Mouse (Mus musculus): ENCODE measurements around the gene Carm1. TPM values are rescaled to one million over a fixed set of nuclear protein-coding genes. Genes with fewer than 3 reads are reported as not detected.
"Not testable (repeated sequence)": the region's sequence is repeated elsewhere in the genome, so short reads cannot be mapped to it uniquely, and the experiment has no call there.

Carm1 gene
- total and polyA plus RNA-seq, 2 experiments from 2014 or later: 25.0 to 84.9 TPM

DNA sequence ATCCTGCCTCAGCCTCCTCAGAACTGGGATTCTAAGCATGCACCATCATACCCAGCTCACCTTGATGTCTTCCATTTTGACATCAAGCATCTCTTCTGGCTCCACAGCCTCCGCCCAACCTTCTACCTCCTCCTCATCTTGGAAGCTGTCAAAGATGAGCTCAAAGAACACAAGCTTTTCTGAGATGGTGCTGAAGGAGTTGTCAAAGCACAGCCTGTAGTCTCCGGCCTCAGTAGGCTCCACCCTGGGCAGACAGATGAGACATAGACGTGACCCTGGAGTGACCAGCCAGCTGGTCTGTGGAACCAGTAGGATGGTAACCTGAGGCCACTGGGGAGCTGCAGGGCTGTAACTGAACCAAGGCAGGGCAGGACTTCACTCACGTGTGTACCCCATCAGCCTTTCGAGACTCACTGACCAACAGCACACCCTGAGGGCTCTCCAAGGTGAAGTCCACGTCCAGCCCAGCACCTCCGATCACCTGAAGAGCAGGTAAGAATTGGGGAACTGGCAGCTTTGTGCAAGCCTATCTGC, 37.8 kb upstream of the Carm1 start:
- Histone ChIP-seq H3K36me3 (ENCODE audit: insufficient read depth, low read length) (peaks cover 36% of the 10 kb centered on the region), H3K9ac (replicated peaks; ENCODE audit: low read length) (peak overlapping the region; percentile 54; the same call in 1 of the 2 replicates), H3K27me3 (ENCODE audit: insufficient read depth, low read length) (no peaks in the 10 kb centered on the region), H3K4me3 (ENCODE audit: low read length) (peak overlapping the region; percentile 53), H3K4me2 (ENCODE audit: low read depth, low read length) (peak overlapping the region; percentile 66), H3K27ac (peak overlapping the region; percentile 85; the same call in 1 of the 2 replicates), H3K4me1 (ENCODE audit: insufficient read depth, low read length) (peaks cover 9% of the 10 kb centered on the region; the same call in 1 of the 2 replicates), H3K9me3 (ENCODE audit: low read length) (no peaks in the 10 kb centered on the region)
- TF ChIP-seq CTCF (IDR thresholded peaks at IDR 0.05; ENCODE audit: low read depth): no peak
- DNase-seq (ENCODE audit: low spot score) (no peak), ATAC-seq (no peak)
- 80% methylated on average over 7 of the region's 7 CpGs for WGBS

DNA sequence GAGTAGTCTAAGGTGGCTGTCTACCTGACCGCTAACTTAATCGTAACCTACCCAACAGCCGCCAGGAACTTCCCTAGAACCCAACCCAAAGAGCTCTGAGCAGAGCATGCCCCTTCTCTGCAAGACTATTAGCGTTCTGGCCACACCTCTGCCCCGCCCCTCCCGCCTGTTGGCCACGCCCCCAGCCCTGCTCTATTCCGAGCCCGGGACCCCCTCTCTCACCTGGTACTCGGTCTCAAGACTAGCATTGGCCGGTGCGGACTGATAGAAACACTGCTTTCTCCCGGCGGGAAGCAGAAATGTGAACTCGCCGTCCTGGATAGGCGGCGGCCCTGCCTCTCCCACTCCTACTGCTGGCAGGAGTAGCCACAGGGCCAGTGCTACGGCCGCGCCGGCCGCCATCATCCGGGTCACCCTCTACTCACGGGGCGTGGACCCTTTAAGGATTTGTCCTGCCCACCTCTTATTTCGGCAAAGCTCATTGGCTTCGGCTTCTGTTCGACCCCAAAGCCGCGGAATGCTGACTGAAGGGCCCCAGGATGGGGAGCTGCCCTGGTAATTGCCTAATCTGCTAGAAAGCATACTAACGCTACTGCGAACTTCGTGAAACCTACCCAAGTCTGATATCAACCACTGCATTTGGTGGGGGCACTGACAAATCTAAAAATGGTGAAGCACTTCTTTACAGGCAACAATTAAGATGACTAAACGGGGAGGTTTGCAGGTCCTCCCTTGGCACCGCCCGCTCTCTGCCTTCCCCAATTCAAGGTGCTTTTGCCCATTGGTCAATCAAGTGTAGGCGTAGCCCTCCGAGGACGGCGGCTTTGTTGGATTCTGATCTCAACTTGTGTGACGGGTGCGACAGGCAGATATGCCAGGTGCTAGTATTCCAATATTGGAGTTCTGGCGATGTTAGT, 36.7 kb upstream of the Carm1 start, which contains the start of gene Tmed1:
Gene Tmed1, minus strand, starts transcription at position 481 of the 917 bp plus-strand sequence.
- Histone ChIP-seq H3K4me3 (ENCODE audit: low read length) (peak within 1 kb of the TSS; percentile 53), H3K4me1 (ENCODE audit: insufficient read depth, low read length) (peaks cover 9% of the 10 kb centered on the region; the same call in 1 of the 2 replicates), H3K9ac (replicated peaks; ENCODE audit: low read length) (peak within 1 kb of the TSS; percentile 54), H3K27ac (peak within 1 kb of the TSS; percentile 85), H3K4me2 (ENCODE audit: low read depth, low read length) (peak within 1 kb of the TSS; percentile 66), H3K27me3 (ENCODE audit: insufficient read depth, low read length) (no peaks in the 10 kb centered on the region), H3K36me3 (ENCODE audit: insufficient read depth, low read length) (peaks cover 26% of the 10 kb centered on the region), H3K9me3 (ENCODE audit: low read length) (no peaks in the 10 kb centered on the region)
- DNase-seq (ENCODE audit: low spot score) (peak; percentile 97), ATAC-seq (peak; percentile 97)
- TF ChIP-seq CTCF (IDR thresholded peaks at IDR 0.05; ENCODE audit: low read depth): no peak
- WGBS: 1% methylated on average over 44 of the region's 44 CpGs

DNA sequence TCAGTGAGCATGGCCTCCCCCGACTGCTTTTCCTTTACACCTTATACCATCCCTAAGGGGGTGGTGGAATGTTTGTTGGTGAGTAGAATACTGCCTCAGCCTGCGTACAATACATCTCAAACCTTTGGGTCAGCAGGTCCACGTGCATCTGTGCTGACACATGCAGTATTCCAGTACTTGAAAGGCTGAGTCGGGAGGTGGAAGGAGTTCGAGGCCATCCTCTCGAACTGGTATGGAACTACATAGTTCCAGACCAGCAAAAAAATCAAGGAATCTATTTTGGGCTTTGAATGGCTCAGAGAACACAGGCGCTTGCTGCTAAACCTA, 36.0 kb upstream of the Carm1 start:
- H3K27ac ChIP-seq: peak overlapping the region; percentile 85
- H3K4me2 ChIP-seq (ENCODE audit: low read depth, low read length): peak overlapping the region; percentile 66
- H3K9me3 ChIP-seq (ENCODE audit: low read length): no peaks in the 10 kb centered on the region
- H3K9ac ChIP-seq (replicated peaks; ENCODE audit: low read length): peak overlapping the region; percentile 54
- ATAC-seq: no peak
- H3K36me3 ChIP-seq (ENCODE audit: insufficient read depth, low read length): peaks cover 20% of the 10 kb centered on the region
- DNase-seq (ENCODE audit: low spot score): no peak
- no peak for TF ChIP-seq CTCF (IDR thresholded peaks at IDR 0.05; ENCODE audit: low read depth)
- peak overlapping the region; percentile 53 for H3K4me3 ChIP-seq (ENCODE audit: low read length)
- H3K27me3 ChIP-seq (ENCODE audit: insufficient read depth, low read length): no peaks in the 10 kb centered on the region
- WGBS: 4% methylated on average over 7 of the region's 7 CpGs
- peaks cover 9% of the 10 kb centered on the region; the same call in 1 of the 2 replicates for H3K4me1 ChIP-seq (ENCODE audit: insufficient read depth, low read length)

DNA sequence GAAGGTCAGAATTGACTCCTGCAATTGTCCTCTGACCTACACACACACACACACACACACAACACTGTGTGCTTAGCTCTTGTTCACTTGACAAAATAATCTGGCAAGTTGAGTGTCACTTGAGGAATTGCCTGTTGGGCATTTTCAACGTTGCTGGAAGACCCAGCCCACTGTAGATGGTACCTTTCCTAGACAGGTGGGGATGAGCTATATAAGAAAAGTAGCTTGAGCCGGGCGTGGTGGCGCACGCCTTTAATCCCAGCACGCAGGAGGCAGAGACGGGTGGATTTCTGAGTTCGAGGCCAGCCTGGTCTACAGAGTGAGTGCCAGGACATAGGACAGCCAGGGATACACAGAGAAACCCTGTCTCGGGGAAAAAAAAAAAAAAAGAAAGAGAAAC, 35.6 kb upstream of the Carm1 start:
- H3K27ac ChIP-seq: peak overlapping the region; percentile 85
- WGBS: 80% methylated on average over 9 of the region's 9 CpGs
- no peaks in the 10 kb centered on the region for H3K9me3 ChIP-seq (ENCODE audit: low read length)
- H3K36me3 ChIP-seq (ENCODE audit: insufficient read depth, low read length): peaks cover 16% of the 10 kb centered on the region
- H3K9ac ChIP-seq (replicated peaks; ENCODE audit: low read length): peak overlapping the region; percentile 54
- no peaks in the 10 kb centered on the region for H3K27me3 ChIP-seq (ENCODE audit: insufficient read depth, low read length)
- DNase-seq (ENCODE audit: low spot score) (no peak), ATAC-seq (no peak)
- peak overlapping the region; percentile 66 for H3K4me2 ChIP-seq (ENCODE audit: low read depth, low read length)
- peaks cover 9% of the 10 kb centered on the region; the same call in 1 of the 2 replicates for H3K4me1 ChIP-seq (ENCODE audit: insufficient read depth, low read length)
- peak overlapping the region; percentile 53 for H3K4me3 ChIP-seq (ENCODE audit: low read length)
- TF ChIP-seq CTCF (IDR thresholded peaks at IDR 0.05; ENCODE audit: low read depth): no peak

DNA sequence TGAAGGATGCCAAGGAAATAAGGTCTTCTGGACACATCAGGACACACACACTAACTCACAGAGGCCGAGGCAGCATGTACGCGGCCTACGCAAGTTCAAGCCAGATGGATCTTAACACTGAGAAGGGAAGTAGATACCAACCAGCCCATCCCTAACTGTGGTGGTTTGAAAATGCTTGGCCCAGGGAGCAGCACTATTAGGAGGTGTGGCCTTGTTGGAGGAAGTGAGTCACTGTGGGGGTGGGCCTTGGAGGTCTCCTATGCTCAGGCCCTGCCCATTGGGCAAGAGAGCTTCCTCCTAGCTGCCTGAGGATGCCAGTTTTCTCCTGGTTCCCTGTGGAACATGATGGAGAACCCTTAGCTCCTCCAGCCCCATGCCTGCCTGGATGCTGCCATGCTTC, 33.2 kb upstream of the Carm1 start:
- DNase-seq (ENCODE audit: low spot score): no peak
- no peak overlapping the region for H3K4me3 ChIP-seq (ENCODE audit: low read length)

DNA sequence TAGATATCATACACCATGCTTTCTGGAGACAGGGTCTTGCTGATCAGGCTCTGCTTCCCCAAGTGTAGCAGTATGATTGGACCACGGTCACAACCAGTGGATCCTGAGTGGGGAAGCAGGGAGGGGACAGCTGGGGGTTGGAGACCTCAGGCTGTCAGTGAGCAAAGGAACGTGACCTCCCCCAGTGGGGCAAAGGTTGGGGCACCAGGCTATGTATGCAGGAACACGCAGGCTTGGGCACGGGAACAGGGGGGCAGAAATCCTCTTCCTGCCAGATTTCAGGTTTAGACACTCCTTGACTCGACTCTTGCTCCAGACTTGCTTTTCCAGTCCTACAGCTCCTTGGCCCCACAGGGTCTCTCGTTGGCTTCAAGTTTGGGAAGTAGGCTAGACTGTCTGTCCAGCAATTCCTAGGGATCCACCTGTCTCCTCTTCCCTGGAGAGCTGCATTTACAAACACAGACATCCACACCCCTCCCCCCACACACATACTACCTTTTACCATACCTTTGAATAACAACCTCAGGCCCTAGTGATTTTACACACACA, 28.7 kb upstream of the Carm1 start:
- no peak for TF ChIP-seq CTCF (IDR thresholded peaks at IDR 0.05; ENCODE audit: low read depth)
- DNase-seq (ENCODE audit: low spot score) (no peak), ATAC-seq (no peak)
- Histone ChIP-seq H3K9me3 (ENCODE audit: low read length) (no peaks in the 10 kb centered on the region), H3K27ac (no peak overlapping the region), H3K9ac (replicated peaks; ENCODE audit: low read length) (no peak overlapping the region), H3K4me3 (ENCODE audit: low read length) (no peak overlapping the region), H3K4me1 (ENCODE audit: insufficient read depth, low read length) (no peaks in the 10 kb centered on the region), H3K27me3 (ENCODE audit: insufficient read depth, low read length) (no peaks in the 10 kb centered on the region), H3K36me3 (ENCODE audit: insufficient read depth, low read length) (no peaks in the 10 kb centered on the region), H3K4me2 (ENCODE audit: low read depth, low read length) (no peak overlapping the region)
- WGBS: 87% methylated on average over 6 of the region's 6 CpGs

More for the DNA sequence above, 33.2 kb upstream of the Carm1 start:
- H3K27me3 ChIP-seq (ENCODE audit: insufficient read depth, low read length): no peaks in the 10 kb centered on the region
- H3K36me3 ChIP-seq (ENCODE audit: insufficient read depth, low read length): no peaks in the 10 kb centered on the region
- no peak for TF ChIP-seq CTCF (IDR thresholded peaks at IDR 0.05; ENCODE audit: low read depth)
- H3K4me1 ChIP-seq (ENCODE audit: insufficient read depth, low read length): peaks cover 9% of the 10 kb centered on the region; the same call in 1 of the 2 replicates
- WGBS: 96% methylated on average over 4 of the region's 4 CpGs
- H3K27ac ChIP-seq: no peak overlapping the region
- no peak for ATAC-seq
- H3K4me2 ChIP-seq (ENCODE audit: low read depth, low read length): no peak overlapping the region
- H3K9ac ChIP-seq (replicated peaks; ENCODE audit: low read length): no peak overlapping the region
- H3K9me3 ChIP-seq (ENCODE audit: low read length): no peaks in the 10 kb centered on the region

DNA sequence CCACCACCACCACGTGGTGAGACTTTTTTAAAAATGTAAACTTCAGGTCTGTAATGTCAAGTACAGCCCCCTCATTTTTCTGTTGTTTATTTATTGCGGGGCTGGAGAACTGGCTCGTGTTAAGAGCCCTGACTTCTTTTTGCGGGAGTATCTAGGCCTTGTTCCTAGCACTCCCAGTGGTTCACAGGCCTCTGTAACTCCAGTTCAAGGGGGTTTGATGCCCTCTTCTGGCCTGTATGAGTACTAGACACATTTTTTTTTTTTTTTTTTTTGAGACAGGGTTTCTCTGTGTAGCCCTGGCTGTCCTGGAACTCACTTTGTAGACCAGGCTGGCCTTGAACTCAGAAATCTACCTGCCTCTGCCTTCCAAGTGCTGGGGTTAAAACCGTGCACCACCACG, 28.0 kb upstream of the Carm1 start:
- H3K9ac ChIP-seq (replicated peaks; ENCODE audit: low read length); H3K27ac ChIP-seq; DNase-seq (ENCODE audit: low spot score); H3K27me3 ChIP-seq (ENCODE audit: insufficient read depth, low read length); H3K9me3 ChIP-seq (ENCODE audit: low read length); H3K4me1 ChIP-seq (ENCODE audit: insufficient read depth, low read length); H3K4me2 ChIP-seq (ENCODE audit: low read depth, low read length); H3K4me3 ChIP-seq (ENCODE audit: low read length); ATAC-seq; H3K36me3 ChIP-seq (ENCODE audit: insufficient read depth, low read length): not testable (repeated sequence)
- WGBS: 86% methylated on average over 6 of the region's 6 CpGs

Data from hindbrain, postnatal 0 days (tissue).